Mouse (Mus musculus): ENCODE data around the gene Elmod1.

- no peak for TF ChIP-seq POLR2A (IDR thresholded peaks at IDR 0.05; ENCODE audit: low read depth, low read length)
- no peak for TF ChIP-seq EP300 (IDR thresholded peaks at IDR 0.05; ENCODE audit: low read length)
- TF ChIP-seq JUN (IDR thresholded peaks at IDR 0.05; ENCODE audit: insufficient read depth, low read depth, low read length), result no peak
- no peak for TF ChIP-seq CTCF (conservative IDR thresholded peaks at IDR 0.05 in 1 of 2, IDR thresholded peaks at IDR 0.05 in 1 of 2; ENCODE audit: low read depth in 2 of 2, low read length in 2 of 2)
- TF ChIP-seq RAD21 (IDR thresholded peaks at IDR 0.05; ENCODE audit: low read depth, low read length), result no peak
- no peak for TF ChIP-seq ZC3H11A (IDR thresholded peaks at IDR 0.05; ENCODE audit: low read depth, low read length)
- TF ChIP-seq MYC (IDR thresholded peaks at IDR 0.05; ENCODE audit: low read depth, low read length), result no peak
Observed at GRCm38 (mm10) chr9:53910331-53910730, 64.8 kb downstream of the Elmod1 start.
